Mouse (Mus musculus) left cerebral cortex, adult 8-10 months (tissue): ENCODE measurements around the gene Tie1. TPM values are rescaled to one million over a fixed set of nuclear protein-coding genes. Genes with fewer than 3 reads are reported as not detected.

Experiments
- DNase-seq, 2 experiments: peaks; one replicate each; pipeline ENCODE4 v3.0.0; 2022; ENCODE audit warnings: low spot score in 2 of 2
- total RNA-seq, 4 experiments: library from RNA; stranded (reverse); gene quantifications; 2 replicates each; pipeline ENCODE4 v1.2.4; 2022

The Tie1 gene
- total RNA-seq, 4 experiments from 2014 or later: 6.6 to 9.4 (median 8.3) TPM

GRCm38 (mm10) chr4:118421384-118421783, 68.5 kb downstream of the Tie1 start:
- DNase-seq: no peak

Other genes with a start within 250 kb of the Tie1 start
- gene Ptprf, start 198.7 kb downstream of the Tie1 start, total RNA-seq: 100 to 1,000 TPM in 3 of 4 experiments, 10 to 100 TPM in 1; 96.0 to 114 (median 107) TPM
- gene Szt2, start 80.8 kb downstream of the Tie1 start, total RNA-seq: 10 to 100 TPM; 32.2 to 40.1 (median 37.6) TPM
- 10 to 100 TPM; 47.8 to 56.5 (median 56.1) TPM for gene Med8, start 80.7 kb downstream of the Tie1 start, total RNA-seq
- gene Elovl1, start 62.0 kb downstream of the Tie1 start, total RNA-seq: 10 to 100 TPM; 16.2 to 26.7 (median 21.1) TPM
- 1 to 10 TPM in 3 of 4 experiments, under 1 TPM in 1; 0.82 to 2.2 (median 1.1) TPM for gene Cdc20, start 52.7 kb downstream of the Tie1 start, total RNA-seq
- gene Mpl, start 32.5 kb downstream of the Tie1 start, total RNA-seq: under 1 TPM; 0.40 to 0.82 (median 0.59) TPM
- gene 2610528J11Rik, start 36.9 kb upstream of the Tie1 start, total RNA-seq: not detected
- 10 to 100 TPM; 10.0 to 14.0 (median 11.1) TPM for gene Tmem125, start 54.0 kb upstream of the Tie1 start, total RNA-seq
- 1 to 10 TPM in 1 of 4 experiments, under 1 TPM in 3; 0.65 to 1.1 (median 0.88) TPM for gene Cfap57, start 130.7 kb upstream of the Tie1 start, total RNA-seq
- 10 to 100 TPM; 48.2 to 60.8 (median 56.0) TPM for gene Ebna1bp2, start 130.7 kb upstream of the Tie1 start, total RNA-seq
- gene Olfr62, start 168.9 kb upstream of the Tie1 start, total RNA-seq: not detected
- gene Olfr1342, start 202.7 kb upstream of the Tie1 start, total RNA-seq: not detected
- gene Olfr1341, start 213.5 kb upstream of the Tie1 start, total RNA-seq: not detected
- gene Olfr1340, start 230.1 kb upstream of the Tie1 start, total RNA-seq: not detected
- gene Olfr1339, start 242.1 kb upstream of the Tie1 start, total RNA-seq: not detected